Mouse (Mus musculus) CH12.LX (cell line): Measurements from ENCODE around the gene Mindy2.
A peak's percentile ranks its signal among the peaks of the same experiment; 100 is the strongest.

Experiments used
- CHD1 ChIP-seq: IDR thresholded peaks from 2 replicates; pipeline ENCODE4 v1.6.1; 2012; ENCODE audit warnings: low read depth, low read length, improper control_type of control experiment, inconsistent platforms
- CTCF ChIP-seq, 2 experiments: IDR thresholded peaks in 1 of 2; conservative IDR thresholded peaks in 1 of 2; 2 replicates each; pipeline ENCODE4 v1.5.1; 2011 to 2012; ENCODE audit warnings: low read depth in 2 of 2, low read length in 2 of 2, improper control_type of control experiment in 1 of 2, inconsistent platforms in 1 of 2, mild to moderate bottlenecking in 1 of 2, moderate library complexity in 1 of 2
- E2F4 ChIP-seq: IDR thresholded peaks from 2 replicates; pipeline ENCODE4 v1.6.1; 2011; ENCODE audit warnings: low read depth, low read length, improper control_type of control experiment; ENCODE audit not compliant: insufficient replicate concordance
- EP300 ChIP-seq: IDR thresholded peaks from 2 replicates; pipeline ENCODE4 v1.6.1; 2011; ENCODE audit warnings: low read length, improper control_type of control experiment
- KAT2A ChIP-seq: IDR thresholded peaks from 2 replicates; pipeline ENCODE4 v1.6.1; 2012; ENCODE audit warnings: low read length, improper control_type of control experiment, inconsistent platforms; ENCODE audit not compliant: insufficient replicate concordance
- POLR2A ChIP-seq: IDR thresholded peaks from 2 replicates; pipeline ENCODE4 v1.6.1; 2011; ENCODE audit warnings: low read depth, mild to moderate bottlenecking, improper control_type of control experiment, low read length
- SMC3 ChIP-seq: IDR thresholded peaks from 2 replicates; pipeline ENCODE4 v1.6.1; 2011; ENCODE audit warnings: low read depth, low read length, improper control_type of control experiment
- UBTF ChIP-seq: IDR thresholded peaks from 2 replicates; pipeline ENCODE4 v1.6.1; 2012; ENCODE audit warnings: low read depth, mild to moderate bottlenecking, inconsistent platforms, low read length, improper control_type of control experiment, moderate library complexity
- USF2 ChIP-seq: conservative IDR thresholded peaks from 2 replicates; pipeline ENCODE4 v1.6.1; 2011; ENCODE audit warnings: low read depth, low read length, improper control_type of control experiment
- ZMIZ1 ChIP-seq: IDR thresholded peaks from 2 replicates; pipeline ENCODE4 v1.6.1; 2012; ENCODE audit warnings: low read depth, mild to moderate bottlenecking, inconsistent platforms, low read length, improper control_type of control experiment

DNA sequence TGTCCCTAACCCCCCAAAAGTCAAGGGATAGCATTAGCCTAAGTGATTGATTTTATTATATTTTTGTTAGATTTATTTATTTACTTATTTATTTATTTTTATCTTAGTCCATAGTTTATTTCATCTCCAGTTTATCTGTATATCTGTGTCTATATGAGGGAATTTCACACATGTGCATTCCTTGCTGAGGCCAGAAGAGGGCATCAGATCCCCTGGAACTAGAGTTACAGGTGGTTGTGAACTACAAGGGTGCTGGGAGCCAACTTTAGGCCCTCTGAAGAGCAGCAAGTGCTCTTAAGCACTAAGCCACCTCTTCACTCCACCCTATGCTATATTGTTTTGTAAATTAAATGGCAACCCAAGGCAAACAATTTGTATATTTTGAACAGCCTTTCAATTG lies 11.1 kb upstream of the Mindy2 start:
- TF ChIP-seq KAT2A = no peak
- peak; percentile 45 for TF ChIP-seq SMC3
- no peak for TF ChIP-seq EP300
- TF ChIP-seq E2F4 = no peak
- TF ChIP-seq CTCF (conservative IDR thresholded peaks at IDR 0.05 in 1 of 2, IDR thresholded peaks at IDR 0.05 in 1 of 2; ENCODE audit: low read depth in 2 of 2, low read length in 2 of 2) = peak; percentile 15 to 51; a peak in 2 of 4 replicates
- no peak for TF ChIP-seq USF2
- TF ChIP-seq ZMIZ1 = no peak
- TF ChIP-seq UBTF = no peak
- TF ChIP-seq CHD1 = no peak
- no peak for TF ChIP-seq POLR2A
